Mouse (Mus musculus): ENCODE measurements around the gene Abi1.
"Not testable (repeated sequence)": the region's sequence is repeated elsewhere in the genome, so short reads cannot be mapped to it uniquely, and the experiment has no call there.

Abi1 gene

GRCm38 (mm10) chr2:22955914-22956313 lies 84.1 kb downstream of the Abi1 start:
- DNase-seq = no peak

GRCm38 (mm10) chr2:22954278-22954677 lies 85.8 kb downstream of the Abi1 start:
- DNase-seq = no peak

DNA sequence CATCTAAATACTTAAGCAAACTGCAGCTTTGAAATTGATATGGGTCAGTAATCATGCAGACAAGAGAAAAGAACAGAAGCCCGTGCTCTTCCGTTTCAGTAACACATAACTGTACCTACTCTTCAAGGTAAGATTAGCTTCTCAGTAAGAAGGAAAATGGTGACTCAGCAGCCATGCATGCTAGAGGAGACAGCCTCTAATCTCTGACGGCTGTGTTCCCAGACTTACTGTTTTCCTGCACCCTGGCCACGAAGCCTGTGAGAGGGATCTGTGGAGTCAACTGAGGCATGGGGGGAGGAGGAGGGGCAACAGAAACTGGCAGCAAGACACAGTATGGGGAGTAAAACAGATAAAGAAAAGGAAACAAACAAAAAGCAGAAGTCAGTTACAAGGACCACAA lies 90.1 kb downstream of the Abi1 start:
- DNase-seq = peak; percentile 12

DNA sequence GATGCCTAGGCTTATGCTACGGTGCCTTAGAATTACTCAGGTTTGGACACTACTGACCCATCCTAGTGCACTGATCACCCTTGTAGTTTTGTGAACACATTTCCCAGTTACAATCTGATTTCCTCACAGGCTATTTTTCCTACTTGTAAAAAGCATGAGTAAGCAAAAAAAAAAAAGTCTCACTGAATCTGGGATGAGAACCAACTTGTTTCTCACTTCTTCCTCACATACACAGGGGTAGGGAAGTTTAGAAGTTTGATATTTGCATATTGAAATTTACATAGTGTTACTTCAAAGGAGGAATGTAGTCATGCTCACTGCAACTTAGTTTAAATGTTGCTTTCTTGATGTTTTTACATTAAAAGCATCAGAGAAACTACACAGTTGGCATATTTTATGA lies 106.5 kb downstream of the Abi1 start:
- DNase-seq = no peak

DNA sequence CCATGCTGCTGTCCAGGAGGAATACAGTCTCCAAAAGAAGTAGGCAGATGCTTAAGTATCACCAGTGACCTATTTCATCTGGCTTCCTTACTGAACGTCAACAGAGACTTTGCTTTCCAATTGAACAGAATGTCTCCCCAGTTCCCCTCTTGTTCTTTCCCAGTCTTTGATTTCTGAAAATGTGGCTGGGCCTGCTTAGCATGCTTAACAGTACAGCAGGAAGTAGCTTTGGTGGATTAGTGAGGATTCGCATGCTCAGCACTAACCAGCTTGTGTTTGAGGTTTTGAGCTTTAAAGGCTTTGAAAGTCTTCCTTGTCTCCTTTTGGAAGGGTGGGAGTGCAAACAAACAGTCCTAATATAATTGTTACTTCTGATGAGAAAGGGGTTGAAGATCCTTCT lies 111.8 kb downstream of the Abi1 start:
- no peak for DNase-seq

DNA sequence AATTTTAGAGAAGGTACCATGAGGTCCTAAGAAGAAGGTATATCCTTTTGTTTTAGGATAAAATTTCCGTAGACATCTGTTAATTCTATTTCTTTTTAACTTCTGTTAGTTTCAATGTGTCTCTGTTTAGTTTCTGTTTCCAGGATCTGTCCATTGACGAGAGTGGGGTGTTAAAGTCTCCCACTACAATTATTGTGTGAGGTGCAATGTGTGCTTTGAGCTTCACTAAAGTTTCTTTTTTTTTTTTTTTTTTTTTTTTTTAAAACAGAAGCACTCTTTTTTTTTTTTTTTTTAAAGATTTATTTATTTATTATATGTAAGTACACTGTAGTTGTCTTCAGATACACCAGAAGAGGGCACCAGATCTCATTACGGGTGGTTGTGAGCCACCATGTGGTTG lies 114.1 kb downstream of the Abi1 start:
- DNase-seq = not testable (repeated sequence)

DNA sequence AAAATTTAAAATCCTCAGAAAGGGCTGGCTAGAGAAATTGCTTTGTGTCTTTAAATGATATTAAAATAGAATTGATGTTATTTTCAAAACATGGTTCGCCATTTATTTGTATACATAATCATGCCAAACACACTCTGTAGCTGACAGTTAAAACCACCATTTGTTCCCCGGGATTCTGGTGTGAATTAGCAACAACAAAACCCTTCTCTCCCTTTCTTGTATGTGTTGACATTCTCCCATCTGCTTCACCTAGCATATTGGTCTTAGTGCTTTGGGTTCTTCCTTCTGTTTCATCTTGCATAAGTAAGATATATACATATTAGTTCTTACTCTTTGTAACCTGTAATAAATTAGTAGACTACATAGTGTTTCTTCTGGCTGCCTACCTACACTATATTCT lies 121.4 kb downstream of the Abi1 start:
- no peak for DNase-seq

DNA sequence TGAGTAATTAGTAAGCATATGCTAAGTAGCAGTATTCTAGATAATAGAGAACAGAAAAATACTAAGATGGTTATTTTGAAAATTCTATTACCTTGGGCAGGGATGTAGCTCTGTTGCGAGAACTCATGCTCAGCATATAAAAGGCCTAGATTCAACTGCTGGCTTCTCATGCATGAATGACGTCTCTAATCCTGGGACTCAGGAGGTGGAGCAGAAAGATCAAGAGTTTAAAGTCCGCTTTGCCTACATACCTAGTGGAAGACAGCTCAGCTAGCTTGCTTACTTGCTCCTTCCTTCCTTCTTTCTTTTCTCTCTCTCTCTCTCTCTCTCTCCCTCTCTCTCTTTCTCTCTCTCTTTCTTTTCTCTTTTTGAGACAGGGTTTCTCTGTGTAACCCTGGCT lies 125.6 kb downstream of the Abi1 start:
- peak; percentile 44 for DNase-seq

GRCm38 (mm10) chr2:22903947-22904346 lies 136.1 kb downstream of the Abi1 start:
- DNase-seq = no peak

DNA sequence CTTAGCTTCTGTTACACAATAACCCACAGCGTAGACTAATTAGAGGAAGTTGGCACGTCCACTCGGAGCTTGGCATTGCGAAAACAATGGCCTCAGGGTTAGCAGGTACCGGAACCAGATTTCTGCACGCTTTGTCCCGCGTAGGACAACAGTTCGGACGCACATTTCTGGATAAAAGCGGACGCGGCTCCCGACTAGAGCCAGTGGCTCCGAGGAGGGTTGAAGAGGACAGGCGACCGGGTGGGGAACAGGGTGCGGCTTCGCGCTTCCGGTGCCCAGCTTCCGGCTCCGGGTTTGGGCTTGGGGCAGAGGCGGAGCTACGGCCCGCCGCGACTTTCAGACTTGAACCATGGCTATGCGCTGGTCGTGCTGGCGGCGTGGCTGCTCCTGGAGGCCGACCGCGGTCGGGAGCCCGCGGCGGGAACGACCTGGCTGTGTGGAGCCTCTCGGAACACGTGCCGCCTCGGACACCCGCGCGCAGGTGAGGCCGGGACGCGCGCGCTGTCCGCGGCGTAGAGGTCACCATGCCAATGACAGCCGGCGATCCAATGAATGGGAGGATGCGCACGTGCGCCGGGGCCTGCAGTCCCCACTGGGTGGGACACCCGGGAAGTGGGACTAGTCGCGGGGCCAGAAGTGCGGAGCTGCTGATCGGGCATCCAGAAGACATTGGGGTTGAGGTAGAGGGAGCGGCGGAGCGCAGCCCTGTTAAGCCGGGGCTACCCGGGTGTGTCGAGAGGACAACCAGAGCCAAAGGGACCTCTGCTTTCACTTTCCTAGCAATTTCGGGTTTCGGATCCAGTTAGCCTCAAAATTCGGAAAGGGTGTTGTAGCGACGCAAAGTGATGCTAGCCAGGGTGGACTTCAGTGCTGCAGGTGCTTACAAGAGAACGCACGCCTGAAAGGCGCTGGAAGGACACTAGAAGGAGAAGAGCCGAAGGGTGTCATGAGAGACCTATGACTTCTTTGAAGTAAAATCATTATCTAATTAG lies 144.5 kb downstream of the Abi1 start, which contains the start of gene Pdss1:
Gene Pdss1, plus strand, starts transcription at position 241 of the 992 bp plus-strand sequence.
- DNase-seq = peak; percentile 93

- no peak for DNase-seq
Measured at GRCm38 (mm10) chr2:22894932-22895281, 145.1 kb downstream of the Abi1 start.
